Mouse (Mus musculus): ENCODE measurements around the gene Sema3e. TPM values are rescaled to one million over a fixed set of nuclear protein-coding genes. Genes with fewer than 3 reads are reported as not detected.

Sema3e gene
- polyA plus RNA-seq, 1 experiment from 2014 or later = 0.36 TPM

- no peak overlapping the region for H3K27ac ChIP-seq (replicated peaks; ENCODE audit: low read depth, low read length)
- no peaks in the 10 kb centered on the region for H3K9me3 ChIP-seq (ENCODE audit: control insufficient read depth, low read length)
- ATAC-seq (ENCODE audit: insufficient number of reproducible peaks, low FRiP score, low TSS enrichment, low read depth) (no peak), DNase-seq (ENCODE audit: low spot score) (no peak)
- no peaks in the 10 kb centered on the region for H3K27me3 ChIP-seq (ENCODE audit: control insufficient read depth, insufficient read depth, low read length)
- H3K9ac ChIP-seq (ENCODE audit: low read length) = no peak overlapping the region
- no peak overlapping the region for H3K4me3 ChIP-seq (ENCODE audit: low read depth, low read length)
- no peaks in the 10 kb centered on the region for H3K36me3 ChIP-seq (ENCODE audit: control insufficient read depth, insufficient read depth, low read length)
- no peak overlapping the region for H3K4me2 ChIP-seq (ENCODE audit: low read depth, severe bottlenecking)
- 71% methylated on average over 4 of the region's 4 CpGs for WGBS
- no peaks in the 10 kb centered on the region for H3K4me1 ChIP-seq (ENCODE audit: control insufficient read depth, insufficient read depth, low read length)
Observed at GRCm38 (mm10) chr5:14090609-14090969, 65.5 kb downstream of the Sema3e start.

- Histone ChIP-seq H3K9me3 (ENCODE audit: control insufficient read depth, low read length) (no peaks in the 10 kb centered on the region), H3K27ac (replicated peaks; ENCODE audit: low read depth, low read length) (no peak overlapping the region), H3K4me1 (ENCODE audit: control insufficient read depth, insufficient read depth, low read length) (no peaks in the 10 kb centered on the region), H3K4me2 (ENCODE audit: low read depth, severe bottlenecking) (no peak overlapping the region), H3K9ac (ENCODE audit: low read length) (no peak overlapping the region), H3K4me3 (ENCODE audit: low read depth, low read length) (no peak overlapping the region), H3K27me3 (ENCODE audit: control insufficient read depth, insufficient read depth, low read length) (no peaks in the 10 kb centered on the region), H3K36me3 (ENCODE audit: control insufficient read depth, insufficient read depth, low read length) (no peaks in the 10 kb centered on the region)
- 47% methylated on average over 14 of the region's 14 CpGs for WGBS
- ATAC-seq (ENCODE audit: insufficient number of reproducible peaks, low FRiP score, low TSS enrichment, low read depth) = no peak
- no peak for DNase-seq (ENCODE audit: low spot score)
Observed at GRCm38 (mm10) chr5:14092262-14092776, 67.2 kb downstream of the Sema3e start.

- Histone ChIP-seq H3K27me3 (ENCODE audit: control insufficient read depth, insufficient read depth, low read length) (no peaks in the 10 kb centered on the region), H3K4me3 (ENCODE audit: low read depth, low read length) (no peak overlapping the region), H3K36me3 (ENCODE audit: control insufficient read depth, insufficient read depth, low read length) (no peaks in the 10 kb centered on the region), H3K4me2 (ENCODE audit: low read depth, severe bottlenecking) (no peak overlapping the region), H3K9me3 (ENCODE audit: control insufficient read depth, low read length) (no peaks in the 10 kb centered on the region), H3K27ac (replicated peaks; ENCODE audit: low read depth, low read length) (no peak overlapping the region), H3K4me1 (ENCODE audit: control insufficient read depth, insufficient read depth, low read length) (no peaks in the 10 kb centered on the region), H3K9ac (ENCODE audit: low read length) (no peak overlapping the region)
- no peak for ATAC-seq (ENCODE audit: insufficient number of reproducible peaks, low FRiP score, low TSS enrichment, low read depth)
- WGBS = 98% methylated on average over 1 of the region's 1 CpGs
- no peak for DNase-seq (ENCODE audit: low spot score)
Observed at GRCm38 (mm10) chr5:14096196-14096595, 71.1 kb downstream of the Sema3e start.

- WGBS = 94% methylated on average over 3 of the region's 3 CpGs
- no peaks in the 10 kb centered on the region for H3K4me1 ChIP-seq (ENCODE audit: control insufficient read depth, insufficient read depth, low read length)
- no peaks in the 10 kb centered on the region for H3K36me3 ChIP-seq (ENCODE audit: control insufficient read depth, insufficient read depth, low read length)
- no peak overlapping the region for H3K4me2 ChIP-seq (ENCODE audit: low read depth, severe bottlenecking)
- H3K27ac ChIP-seq (replicated peaks; ENCODE audit: low read depth, low read length) = no peak overlapping the region
- H3K27me3 ChIP-seq (ENCODE audit: control insufficient read depth, insufficient read depth, low read length) = no peaks in the 10 kb centered on the region
- no peaks in the 10 kb centered on the region for H3K9me3 ChIP-seq (ENCODE audit: control insufficient read depth, low read length)
- DNase-seq (ENCODE audit: low spot score) = no peak
- no peak overlapping the region for H3K4me3 ChIP-seq (ENCODE audit: low read depth, low read length)
- ATAC-seq (ENCODE audit: insufficient number of reproducible peaks, low FRiP score, low TSS enrichment, low read depth) = no peak
- no peak overlapping the region for H3K9ac ChIP-seq (ENCODE audit: low read length)
Observed at GRCm38 (mm10) chr5:14098677-14099076, 73.6 kb downstream of the Sema3e start.

- H3K36me3 ChIP-seq (ENCODE audit: control insufficient read depth, insufficient read depth, low read length) = no peaks in the 10 kb centered on the region
- H3K4me1 ChIP-seq (ENCODE audit: control insufficient read depth, insufficient read depth, low read length) = no peaks in the 10 kb centered on the region
- ATAC-seq (ENCODE audit: insufficient number of reproducible peaks, low FRiP score, low TSS enrichment, low read depth) (no peak), DNase-seq (ENCODE audit: low spot score) (no peak)
- H3K9ac ChIP-seq (ENCODE audit: low read length) = no peak overlapping the region
- H3K4me2 ChIP-seq (ENCODE audit: low read depth, severe bottlenecking) = no peak overlapping the region
- H3K9me3 ChIP-seq (ENCODE audit: control insufficient read depth, low read length) = no peaks in the 10 kb centered on the region
- H3K27me3 ChIP-seq (ENCODE audit: control insufficient read depth, insufficient read depth, low read length) = no peaks in the 10 kb centered on the region
- H3K27ac ChIP-seq (replicated peaks; ENCODE audit: low read depth, low read length) = no peak overlapping the region
- WGBS = 89% methylated on average over 4 of the region's 4 CpGs
- no peak overlapping the region for H3K4me3 ChIP-seq (ENCODE audit: low read depth, low read length)
Observed at GRCm38 (mm10) chr5:14107365-14107764, 82.3 kb downstream of the Sema3e start.

- H3K36me3 ChIP-seq (ENCODE audit: control insufficient read depth, insufficient read depth, low read length) = no peaks in the 10 kb centered on the region
- no peaks in the 10 kb centered on the region for H3K4me1 ChIP-seq (ENCODE audit: control insufficient read depth, insufficient read depth, low read length)
- H3K4me2 ChIP-seq (ENCODE audit: low read depth, severe bottlenecking) = no peak overlapping the region
- no peaks in the 10 kb centered on the region for H3K9me3 ChIP-seq (ENCODE audit: control insufficient read depth, low read length)
- DNase-seq (ENCODE audit: low spot score) = no peak
- no peaks in the 10 kb centered on the region for H3K27me3 ChIP-seq (ENCODE audit: control insufficient read depth, insufficient read depth, low read length)
- no peak overlapping the region for H3K4me3 ChIP-seq (ENCODE audit: low read depth, low read length)
- 91% methylated on average over 4 of the region's 4 CpGs for WGBS
- H3K27ac ChIP-seq (replicated peaks; ENCODE audit: low read depth, low read length) = no peak overlapping the region
- ATAC-seq (ENCODE audit: insufficient number of reproducible peaks, low FRiP score, low TSS enrichment, low read depth) = no peak
- H3K9ac ChIP-seq (ENCODE audit: low read length) = no peak overlapping the region
Observed at GRCm38 (mm10) chr5:14109001-14109400, 83.9 kb downstream of the Sema3e start.

- Histone ChIP-seq H3K36me3 (ENCODE audit: control insufficient read depth, insufficient read depth, low read length) (no peaks in the 10 kb centered on the region), H3K9me3 (ENCODE audit: control insufficient read depth, low read length) (no peaks in the 10 kb centered on the region), H3K27me3 (ENCODE audit: control insufficient read depth, insufficient read depth, low read length) (no peaks in the 10 kb centered on the region), H3K4me1 (ENCODE audit: control insufficient read depth, insufficient read depth, low read length) (no peaks in the 10 kb centered on the region), H3K4me3 (ENCODE audit: low read depth, low read length) (no peak overlapping the region), H3K27ac (replicated peaks; ENCODE audit: low read depth, low read length) (no peak overlapping the region), H3K9ac (ENCODE audit: low read length) (no peak overlapping the region), H3K4me2 (ENCODE audit: low read depth, severe bottlenecking) (no peak overlapping the region)
- WGBS = 74% methylated on average over 4 of the region's 4 CpGs
- DNase-seq (ENCODE audit: low spot score) (no peak), ATAC-seq (ENCODE audit: insufficient number of reproducible peaks, low FRiP score, low TSS enrichment, low read depth) (no peak)
Observed at GRCm38 (mm10) chr5:14111401-14111800, 86.3 kb downstream of the Sema3e start.

GRCm38 (mm10) chr5:14121902-14122301 lies 96.8 kb downstream of the Sema3e start:
- no peaks in the 10 kb centered on the region for H3K36me3 ChIP-seq (ENCODE audit: control insufficient read depth, insufficient read depth, low read length)
- WGBS = 75% methylated on average over 5 of the region's 5 CpGs
- H3K27ac ChIP-seq (replicated peaks; ENCODE audit: low read depth, low read length) = no peak overlapping the region
- H3K27me3 ChIP-seq (ENCODE audit: control insufficient read depth, insufficient read depth, low read length) = no peaks in the 10 kb centered on the region
- no peaks in the 10 kb centered on the region for H3K9me3 ChIP-seq (ENCODE audit: control insufficient read depth, low read length)
- no peak for ATAC-seq (ENCODE audit: insufficient number of reproducible peaks, low FRiP score, low TSS enrichment, low read depth)
- no peak overlapping the region for H3K4me3 ChIP-seq (ENCODE audit: low read depth, low read length)
- no peaks in the 10 kb centered on the region for H3K4me1 ChIP-seq (ENCODE audit: control insufficient read depth, insufficient read depth, low read length)
- H3K4me2 ChIP-seq (ENCODE audit: low read depth, severe bottlenecking) = no peak overlapping the region
- no peak overlapping the region for H3K9ac ChIP-seq (ENCODE audit: low read length)
- no peak for DNase-seq (ENCODE audit: low spot score)

- H3K36me3 ChIP-seq (ENCODE audit: control insufficient read depth, insufficient read depth, low read length) = no peaks in the 10 kb centered on the region
- H3K4me2 ChIP-seq (ENCODE audit: low read depth, severe bottlenecking) = no peak overlapping the region
- H3K4me1 ChIP-seq (ENCODE audit: control insufficient read depth, insufficient read depth, low read length) = no peaks in the 10 kb centered on the region
- H3K9me3 ChIP-seq (ENCODE audit: control insufficient read depth, low read length) = no peaks in the 10 kb centered on the region
- no peaks in the 10 kb centered on the region for H3K27me3 ChIP-seq (ENCODE audit: control insufficient read depth, insufficient read depth, low read length)
- ATAC-seq (ENCODE audit: insufficient number of reproducible peaks, low FRiP score, low TSS enrichment, low read depth) (no peak), DNase-seq (ENCODE audit: low spot score) (no peak)
- no peak overlapping the region for H3K4me3 ChIP-seq (ENCODE audit: low read depth, low read length)
- 69% methylated on average over 1 of the region's 1 CpGs for WGBS
- no peak overlapping the region for H3K9ac ChIP-seq (ENCODE audit: low read length)
- no peak overlapping the region for H3K27ac ChIP-seq (replicated peaks; ENCODE audit: low read depth, low read length)
Observed at GRCm38 (mm10) chr5:14126591-14126990, 101.5 kb downstream of the Sema3e start.
